Mouse (Mus musculus) erythroblast, embryonic 14.5 days (primary cell): Measurements from ENCODE around the gene Snx15.

Source experiments
- GATA1 ChIP-seq: IDR thresholded peaks from 2 replicates; pipeline ENCODE4 v1.6.1; 2012; ENCODE audit warnings: low read length, inconsistent platforms, mixed read lengths
- TAL1 ChIP-seq: IDR thresholded peaks from 3 replicates; pipeline ENCODE4 v1.6.1; 2012; ENCODE audit warnings: low read length, inconsistent platforms, mixed read lengths

DNA sequence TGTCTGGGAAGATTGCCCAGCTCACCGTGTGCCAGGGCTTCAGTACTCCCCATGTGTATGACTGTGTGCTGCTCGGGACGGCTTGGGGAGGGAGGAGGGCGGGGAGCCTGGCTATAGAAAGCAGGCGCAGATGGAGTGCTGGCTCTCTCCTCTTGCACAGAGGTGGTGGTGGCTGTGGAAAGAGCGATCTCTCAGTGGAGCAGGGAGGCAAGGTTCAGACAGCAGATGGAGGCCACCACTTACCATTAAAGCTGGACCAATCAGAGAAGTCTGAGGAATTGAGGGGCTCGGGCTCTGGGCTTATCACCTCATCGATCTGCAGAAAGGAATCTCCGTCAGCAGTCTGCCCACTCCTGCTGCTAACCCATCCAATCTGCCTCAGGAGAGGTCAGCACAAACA is 45.9 kb downstream of the Snx15 start, which contains the start of gene Gm28374:
- TF ChIP-seq TAL1 (no peak), GATA1 (no peak)
